ENCODE assay signal across 8 mouse cellular contexts in genomic region chr8:84846094-84846721, GRCm38 (mm10). TPM values are rescaled to one million over a fixed set of nuclear protein-coding genes. Genes with fewer than 3 reads are reported as not detected.
A peak's percentile ranks its signal among the peaks of the same experiment; 100 is the strongest.
DNase-seq lines count a peak whose midpoint lies in the region; ATAC-seq and TF ChIP-seq lines count a peak whose summit lies in the region.

No protein-coding gene starts in this region.

- TF ChIP-seq CTCF in stomach, postnatal 0 days (IDR thresholded peaks at IDR 0.05; ENCODE audit: low read depth): no peak

- peak overlapping the region; percentile 97 for H3K27ac ChIP-seq in forebrain, embryonic 10.5 days
- H3K27ac ChIP-seq in limb, embryonic 13.5 days: peak overlapping the region; percentile 81; the same call in 1 of the 2 replicates
- H3K27ac ChIP-seq in stomach, postnatal 0 days (replicated peaks): peak overlapping the region; percentile 85

- no peaks in the 10 kb centered on the region for H3K27me3 ChIP-seq in forebrain, embryonic 10.5 days (ENCODE audit: poor library complexity, severe bottlenecking)
- no peaks in the 10 kb centered on the region for H3K27me3 ChIP-seq in limb, embryonic 13.5 days
- H3K27me3 ChIP-seq in stomach, postnatal 0 days (ENCODE audit: control insufficient read depth, insufficient read depth, low read length): no peaks in the 10 kb centered on the region

- no peaks in the 10 kb centered on the region for H3K9me3 ChIP-seq in forebrain, embryonic 10.5 days
- no peaks in the 10 kb centered on the region for H3K9me3 ChIP-seq in limb, embryonic 13.5 days
- no peaks in the 10 kb centered on the region for H3K9me3 ChIP-seq in stomach, postnatal 0 days (ENCODE audit: control insufficient read depth, low read length)

- peak overlapping the region; percentile 98 for H3K9ac ChIP-seq in limb, embryonic 13.5 days
- H3K9ac ChIP-seq in stomach, postnatal 0 days (ENCODE audit: low read length): peak overlapping the region; percentile 89

- DNase-seq in layer of hippocampus, adult 11-12 months (ENCODE audit: low spot score): peak; percentile 51
- no peak for DNase-seq in layer of hippocampus, adult 9-11 months
- DNase-seq in forebrain, embryonic 10.5 days (ENCODE audit: extremely low spot score, low spot score): no peak
- DNase-seq in stomach, postnatal 0 days (ENCODE audit: low spot score): no peak
- no peak for DNase-seq in layer of hippocampus, postnatal 25 days (ENCODE audit: extremely low spot score in 1 of 2, low spot score in 1 of 2)
- DNase-seq in right cerebral cortex, postnatal 25 days: no peak

- peak overlapping the region; percentile 88 for H3K4me2 ChIP-seq in limb, embryonic 13.5 days (replicated peaks)
- H3K4me2 ChIP-seq in stomach, postnatal 0 days (replicated peaks; ENCODE audit: low read depth): peak overlapping the region; percentile 91

- H3K4me1 ChIP-seq in forebrain, embryonic 10.5 days: peaks cover 41% of the 10 kb centered on the region
- H3K4me1 ChIP-seq in limb, embryonic 13.5 days: peaks cover 42% of the 10 kb centered on the region
- H3K4me1 ChIP-seq in stomach, postnatal 0 days (replicated peaks; ENCODE audit: control insufficient read depth, insufficient read depth): peaks cover 7% of the 10 kb centered on the region; the same call in 1 of the 2 replicates

- peak overlapping the region; percentile 97 for H3K4me3 ChIP-seq in forebrain, embryonic 10.5 days
- H3K4me3 ChIP-seq in limb, embryonic 13.5 days: peak overlapping the region; percentile 98
- H3K4me3 ChIP-seq in stomach, postnatal 0 days (ENCODE audit: low read depth, low read length): peak overlapping the region; percentile 85

- WGBS in forebrain, embryonic 10.5 days: 2% methylated on average over 30 of the region's 30 CpGs
- under 1% methylated on average over 30 of the region's 30 CpGs for WGBS in limb, embryonic 13.5 days
- under 1% methylated on average over 30 of the region's 30 CpGs for WGBS in stomach, postnatal 0 days

- TF ChIP-seq EP300 in stomach, postnatal 0 days (optimal IDR thresholded peaks at IDR 0.05): no peak

- H3K36me3 ChIP-seq in forebrain, embryonic 10.5 days (replicated peaks): peaks cover 49% of the 10 kb centered on the region
- H3K36me3 ChIP-seq in limb, embryonic 13.5 days: peaks cover 41% of the 10 kb centered on the region
- peaks cover 26% of the 10 kb centered on the region for H3K36me3 ChIP-seq in stomach, postnatal 0 days (ENCODE audit: control insufficient read depth, insufficient read depth, low read length)

- peak; percentile 6 for ATAC-seq in activated CD4-positive, CD25-positive, alpha-beta regulatory T cell, adult 4 months
- peak; percentile 7 for ATAC-seq in limb, embryonic 13.5 days (ENCODE audit: low FRiP score, low read depth)
- peak; percentile 17; the same call in 1 of the 2 replicates for ATAC-seq in stomach, postnatal 0 days (ENCODE audit: low FRiP score, low TSS enrichment)

RNA-seq across cellular contexts. Expression of gene Calr, which starts 0.5 kb away (rescaled TPM):
- 100 to 1,000 TPM; 269 to 303 TPM for polyA plus RNA-seq in activated CD4-positive, CD25-positive, alpha-beta regulatory T cell, adult 4 months (2017; shearing (Covaris generic))
- polyA plus RNA-seq in forebrain, embryonic 10.5 days (2016; fragmentation: Nextera tagmentation; extraction: Ambion mirVana): 735 and 764 TPM in 2 replicates
- polyA plus RNA-seq in limb, embryonic 13.5 days (2015; fragmentation: Nextera tagmentation; extraction: Ambion mirVana): 943 and 1,018 TPM in 2 replicates
- polyA plus RNA-seq in stomach, postnatal 0 days (2015; fragmentation: Nextera tagmentation; extraction: Ambion mirVana): 522 and 537 TPM in 2 replicates
- 100 to 1,000 TPM; 473 to 552 TPM for total RNA-seq in layer of hippocampus, postnatal 25 days (2021)

RNA-seq across cellular contexts. Expression of gene Rad23a, which starts 5.7 kb away (rescaled TPM):
- polyA plus RNA-seq in activated CD4-positive, CD25-positive, alpha-beta regulatory T cell, adult 4 months (2017; shearing (Covaris generic)): 100 to 1,000 TPM; 125 to 131 TPM
- 130 and 137 TPM in 2 replicates for polyA plus RNA-seq in forebrain, embryonic 10.5 days (2016; fragmentation: Nextera tagmentation; extraction: Ambion mirVana)
- 106 TPM in 2 replicates for polyA plus RNA-seq in limb, embryonic 13.5 days (2015; fragmentation: Nextera tagmentation; extraction: Ambion mirVana)
- polyA plus RNA-seq in stomach, postnatal 0 days (2015; fragmentation: Nextera tagmentation; extraction: Ambion mirVana): 69.8 and 70.6 TPM in 2 replicates
- total RNA-seq in layer of hippocampus, postnatal 25 days (2021): 10 to 100 TPM; 67.0 to 69.7 TPM

RNA-seq across cellular contexts. Expression of gene Farsa, which starts 10.6 kb away (rescaled TPM):
- 10 to 100 TPM; 45.8 to 58.4 TPM for polyA plus RNA-seq in activated CD4-positive, CD25-positive, alpha-beta regulatory T cell, adult 4 months (2017; shearing (Covaris generic))
- polyA plus RNA-seq in forebrain, embryonic 10.5 days (2016; fragmentation: Nextera tagmentation; extraction: Ambion mirVana): 143 and 144 TPM in 2 replicates
- 108 and 109 TPM in 2 replicates for polyA plus RNA-seq in limb, embryonic 13.5 days (2015; fragmentation: Nextera tagmentation; extraction: Ambion mirVana)
- 43.3 and 44.3 TPM in 2 replicates for polyA plus RNA-seq in stomach, postnatal 0 days (2015; fragmentation: Nextera tagmentation; extraction: Ambion mirVana)
- 10 to 100 TPM; 52.4 to 53.3 TPM for total RNA-seq in layer of hippocampus, postnatal 25 days (2021)

RNA-seq across cellular contexts. Expression of gene Gadd45gip1, which starts 14.9 kb away (rescaled TPM):
- 10 to 100 TPM; 18.5 to 21.5 TPM for polyA plus RNA-seq in activated CD4-positive, CD25-positive, alpha-beta regulatory T cell, adult 4 months (2017; shearing (Covaris generic))
- polyA plus RNA-seq in forebrain, embryonic 10.5 days (2016; fragmentation: Nextera tagmentation; extraction: Ambion mirVana): 49.1 and 49.6 TPM in 2 replicates
- polyA plus RNA-seq in limb, embryonic 13.5 days (2015; fragmentation: Nextera tagmentation; extraction: Ambion mirVana): 48.1 and 48.4 TPM in 2 replicates
- 38.5 and 39.3 TPM in 2 replicates for polyA plus RNA-seq in stomach, postnatal 0 days (2015; fragmentation: Nextera tagmentation; extraction: Ambion mirVana)
- total RNA-seq in layer of hippocampus, postnatal 25 days (2021): 10 to 100 TPM; 23.7 to 27.3 TPM

RNA-seq across cellular contexts. Expression of gene Dand5, which starts 23.6 kb away (rescaled TPM):
- 1 to 10 TPM; 4.2 to 4.5 TPM for polyA plus RNA-seq in activated CD4-positive, CD25-positive, alpha-beta regulatory T cell, adult 4 months (2017; shearing (Covaris generic))
- 2.9 and 3.5 TPM in 2 replicates for polyA plus RNA-seq in forebrain, embryonic 10.5 days (2016; fragmentation: Nextera tagmentation; extraction: Ambion mirVana)
- 6.3 TPM in 2 replicates for polyA plus RNA-seq in limb, embryonic 13.5 days (2015; fragmentation: Nextera tagmentation; extraction: Ambion mirVana)
- 3.3 TPM in 2 replicates for polyA plus RNA-seq in stomach, postnatal 0 days (2015; fragmentation: Nextera tagmentation; extraction: Ambion mirVana)
- total RNA-seq in layer of hippocampus, postnatal 25 days (2021): 10 to 100 TPM in 1 of 2 experiments, 1 to 10 TPM in 1; 9.3 to 10.6 TPM
